Mouse (Mus musculus): ENCODE results near the gene Rtl8b. TPM values are rescaled to one million over a fixed set of nuclear protein-coding genes. Genes with fewer than 3 reads are reported as not detected.
A peak's percentile ranks its signal among the peaks of the same experiment; 100 is the strongest.

Rtl8b gene
- polyA plus RNA-seq (2014; fragmentation: Nextera tagmentation; extraction: Ambion mirVana) = 66.1 and 72.2 TPM in 2 replicates

DNA sequence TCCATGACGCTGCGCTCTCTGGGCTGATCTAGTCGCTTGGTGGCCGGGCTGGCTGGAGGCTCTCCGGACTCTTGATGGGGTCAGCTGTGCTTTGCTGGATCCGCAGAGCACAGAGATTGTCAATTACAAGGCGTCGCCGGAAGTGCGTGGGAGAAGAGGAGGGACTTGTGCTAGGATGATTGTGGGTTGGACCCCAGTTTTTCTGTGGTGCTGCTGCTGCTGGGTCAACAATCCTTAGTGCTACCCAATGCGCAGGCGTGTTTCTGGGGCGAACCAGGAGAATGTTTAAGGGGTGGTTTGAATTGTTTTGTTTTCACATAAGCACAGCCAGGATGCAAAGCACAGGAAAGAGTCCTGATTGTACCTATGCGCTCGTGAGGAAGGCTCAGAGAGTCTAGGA lies at the start of gene Rtl8b:
Gene Rtl8b, minus strand, starts transcription at position 115 of the 400 bp plus-strand sequence.
- ATAC-seq (replicated peaks; ENCODE audit: low FRiP score) = peak; percentile 94

DNA sequence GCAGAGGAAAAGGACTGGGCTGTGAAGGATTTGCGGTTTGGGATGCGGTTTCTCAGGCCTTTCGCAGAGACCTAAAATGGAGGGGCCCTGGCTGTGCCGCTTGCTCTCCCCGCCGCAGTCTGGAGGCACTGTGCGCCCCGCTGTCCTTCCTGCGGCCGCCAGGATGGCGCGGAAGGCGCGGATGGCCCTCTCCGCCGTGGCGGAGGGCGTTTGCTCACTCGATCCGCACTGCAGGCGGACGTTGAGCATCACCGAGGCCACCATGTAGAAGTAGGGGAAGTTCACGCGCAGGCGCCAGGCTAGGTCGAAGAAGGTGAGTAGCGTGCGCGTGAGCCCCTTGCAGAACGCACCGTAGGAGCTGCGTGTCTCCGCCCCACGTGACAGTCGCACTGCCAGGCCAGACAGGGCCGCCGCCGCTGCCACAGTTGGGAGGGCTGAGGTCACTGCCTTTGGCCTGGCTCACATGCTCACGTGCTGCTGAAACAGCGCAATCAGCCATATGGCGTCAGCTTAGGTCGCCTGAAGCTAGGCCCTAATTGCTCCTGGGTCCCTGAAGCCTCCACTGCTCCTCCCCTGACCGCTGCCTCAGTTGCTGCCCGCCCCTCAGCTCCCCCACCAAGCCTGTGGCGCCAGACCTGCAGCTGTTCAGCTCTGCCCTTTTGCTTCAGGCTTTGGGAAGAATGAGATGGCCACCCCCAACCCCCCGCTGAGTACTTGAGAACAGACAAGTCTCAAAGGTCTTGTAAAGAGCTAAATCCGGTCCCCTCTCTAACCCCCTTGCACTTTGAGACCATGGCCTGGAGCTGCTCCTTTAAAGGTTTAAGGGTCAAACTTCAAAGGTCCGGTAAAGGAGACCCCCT lies 46.3 kb upstream of the Rtl8b start:
- no peaks in the 10 kb centered on the region for H3K9me3 ChIP-seq (ENCODE audit: control insufficient read depth, low read length)
- H3K4me2 ChIP-seq (ENCODE audit: low read depth, low read length, severe bottlenecking) = peak overlapping the region; percentile 45
- no peaks in the 10 kb centered on the region for H3K4me1 ChIP-seq (replicated peaks; ENCODE audit: control insufficient read depth, insufficient read depth, low read length)
- H3K9ac ChIP-seq (ENCODE audit: low read length) = peak overlapping the region; percentile 45; the same call in 1 of the 2 replicates
- H3K36me3 ChIP-seq (ENCODE audit: control insufficient read depth, insufficient read depth, low read length) = no peaks in the 10 kb centered on the region
- H3K27me3 ChIP-seq (ENCODE audit: control insufficient read depth, insufficient read depth, low read length) = no peaks in the 10 kb centered on the region
- H3K4me3 ChIP-seq (ENCODE audit: low read depth, low read length) = peak overlapping the region; percentile 21; the same call in 1 of the 2 replicates
- peak; percentile 65 for DNase-seq (ENCODE audit: low spot score)
- peak; percentile 82 for ATAC-seq (replicated peaks; ENCODE audit: low FRiP score)
- H3K27ac ChIP-seq (ENCODE audit: low read depth, low read length) = no peak overlapping the region
- WGBS = 24% methylated on average over 46 of the region's 49 CpGs

More for the DNA sequence above, at the start of gene Rtl8b:
- H3K4me1 ChIP-seq (replicated peaks; ENCODE audit: control insufficient read depth, insufficient read depth, low read length) = no peaks in the 10 kb centered on the region
- H3K27ac ChIP-seq (ENCODE audit: low read depth, low read length) = no peak within 1 kb of the TSS
- 18% methylated on average over 10 of the region's 15 CpGs for WGBS
- no peaks in the 10 kb centered on the region for H3K27me3 ChIP-seq (ENCODE audit: control insufficient read depth, insufficient read depth, low read length)
- no peaks in the 10 kb centered on the region for H3K36me3 ChIP-seq (ENCODE audit: control insufficient read depth, insufficient read depth, low read length)
- H3K9ac ChIP-seq (ENCODE audit: low read length) = peak within 1 kb of the TSS; percentile 29; the same call in 1 of the 2 replicates
- no peaks in the 10 kb centered on the region for H3K9me3 ChIP-seq (ENCODE audit: control insufficient read depth, low read length)
- H3K4me3 ChIP-seq (ENCODE audit: low read depth, low read length) = peak within 1 kb of the TSS; percentile 22; the same call in 1 of the 2 replicates
- H3K4me2 ChIP-seq (ENCODE audit: low read depth, low read length, severe bottlenecking) = peak within 1 kb of the TSS; percentile 31; the same call in 1 of the 2 replicates
- peak; percentile 83 for DNase-seq (ENCODE audit: low spot score)

DNA sequence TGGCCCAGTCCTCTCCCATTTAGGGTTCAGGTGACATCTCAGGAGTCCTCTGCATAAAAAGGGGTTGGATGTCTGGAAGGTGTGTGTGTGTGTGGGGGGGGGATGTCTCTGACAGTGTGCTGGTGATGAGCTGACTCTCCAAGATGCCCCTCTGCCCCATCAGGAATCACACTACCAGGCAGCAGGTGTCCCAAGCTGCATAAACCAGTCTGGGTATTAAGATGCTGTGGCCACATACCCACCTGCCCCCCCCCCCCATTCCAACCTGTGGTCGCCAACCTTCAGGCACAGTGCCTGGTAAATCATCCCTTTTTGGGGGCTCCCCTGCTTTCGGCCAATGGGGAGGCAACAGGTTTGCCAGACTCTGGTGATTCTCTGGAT lies 45.7 kb upstream of the Rtl8b start:
- no peaks in the 10 kb centered on the region for H3K4me1 ChIP-seq (replicated peaks; ENCODE audit: control insufficient read depth, insufficient read depth, low read length)
- ATAC-seq (replicated peaks; ENCODE audit: low FRiP score) (peak; percentile 47), DNase-seq (ENCODE audit: low spot score) (no peak)
- H3K9ac ChIP-seq (ENCODE audit: low read length) = no peak overlapping the region; the same call in 1 of the 2 replicates
- H3K4me3 ChIP-seq (ENCODE audit: low read depth, low read length) = no peak overlapping the region; the same call in 1 of the 2 replicates
- H3K9me3 ChIP-seq (ENCODE audit: control insufficient read depth, low read length) = no peaks in the 10 kb centered on the region
- no peak overlapping the region for H3K27ac ChIP-seq (ENCODE audit: low read depth, low read length)
- peak overlapping the region; percentile 45 for H3K4me2 ChIP-seq (ENCODE audit: low read depth, low read length, severe bottlenecking)
- H3K36me3 ChIP-seq (ENCODE audit: control insufficient read depth, insufficient read depth, low read length) = no peaks in the 10 kb centered on the region
- H3K27me3 ChIP-seq (ENCODE audit: control insufficient read depth, insufficient read depth, low read length) = no peaks in the 10 kb centered on the region
- whole genome bisulfite sequencing = 40% methylated on average over 2 of the region's 2 CpGs

GRCm38 (mm10) chrX:53702673-53703072 lies 32.5 kb upstream of the Rtl8b start:
- DNase-seq (ENCODE audit: low spot score) = no peak
- H3K4me1 ChIP-seq (replicated peaks; ENCODE audit: control insufficient read depth, insufficient read depth, low read length) = no peaks in the 10 kb centered on the region
- 78% methylated on average over 3 of the region's 3 CpGs for WGBS
- no peak overlapping the region for H3K27ac ChIP-seq (ENCODE audit: low read depth, low read length)
- no peaks in the 10 kb centered on the region for H3K36me3 ChIP-seq (ENCODE audit: control insufficient read depth, insufficient read depth, low read length)
- ATAC-seq (replicated peaks; ENCODE audit: low FRiP score) = no peak
- H3K27me3 ChIP-seq (ENCODE audit: control insufficient read depth, insufficient read depth, low read length) = no peaks in the 10 kb centered on the region
- H3K9me3 ChIP-seq (ENCODE audit: control insufficient read depth, low read length) = no peaks in the 10 kb centered on the region
- no peak overlapping the region for H3K9ac ChIP-seq (ENCODE audit: low read length)
- H3K4me3 ChIP-seq (ENCODE audit: low read depth, low read length) = no peak overlapping the region
- H3K4me2 ChIP-seq (ENCODE audit: low read depth, low read length, severe bottlenecking) = no peak overlapping the region

DNA sequence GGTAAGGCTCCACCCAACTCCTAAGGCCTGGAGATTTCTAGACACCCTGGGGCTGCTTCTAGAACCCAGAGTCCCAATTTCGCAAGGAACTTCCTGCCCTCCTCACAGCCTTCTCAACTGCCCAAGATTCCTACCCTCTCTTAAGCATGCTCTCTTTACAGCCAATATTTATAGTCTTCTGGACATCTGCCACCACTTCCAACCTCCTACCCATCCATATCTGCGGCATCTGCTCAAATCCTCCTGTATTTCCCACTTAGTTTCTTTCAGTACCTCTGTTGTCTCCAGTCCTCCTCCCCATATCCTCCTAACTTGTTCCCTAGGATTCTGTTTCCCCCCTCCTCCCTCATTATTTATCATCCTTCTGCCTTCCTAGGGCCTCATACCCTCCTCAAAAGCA lies 29.0 kb upstream of the Rtl8b start:
- WGBS = 100% methylated on average over 2 of the region's 2 CpGs
- Histone ChIP-seq H3K36me3 (ENCODE audit: control insufficient read depth, insufficient read depth, low read length) (no peaks in the 10 kb centered on the region), H3K27ac (ENCODE audit: low read depth, low read length) (no peak overlapping the region), H3K4me2 (ENCODE audit: low read depth, low read length, severe bottlenecking) (no peak overlapping the region), H3K4me3 (ENCODE audit: low read depth, low read length) (no peak overlapping the region), H3K27me3 (ENCODE audit: control insufficient read depth, insufficient read depth, low read length) (no peaks in the 10 kb centered on the region), H3K9me3 (ENCODE audit: control insufficient read depth, low read length) (no peaks in the 10 kb centered on the region), H3K9ac (ENCODE audit: low read length) (no peak overlapping the region), H3K4me1 (replicated peaks; ENCODE audit: control insufficient read depth, insufficient read depth, low read length) (no peaks in the 10 kb centered on the region)
- DNase-seq (ENCODE audit: low spot score) (no peak), ATAC-seq (replicated peaks; ENCODE audit: low FRiP score) (no peak)

- Histone ChIP-seq H3K4me2 (ENCODE audit: low read depth, low read length, severe bottlenecking) (no peak overlapping the region), H3K9me3 (ENCODE audit: control insufficient read depth, low read length) (no peaks in the 10 kb centered on the region), H3K4me1 (replicated peaks; ENCODE audit: control insufficient read depth, insufficient read depth, low read length) (no peaks in the 10 kb centered on the region), H3K36me3 (ENCODE audit: control insufficient read depth, insufficient read depth, low read length) (no peaks in the 10 kb centered on the region), H3K4me3 (ENCODE audit: low read depth, low read length) (no peak overlapping the region), H3K27me3 (ENCODE audit: control insufficient read depth, insufficient read depth, low read length) (no peaks in the 10 kb centered on the region), H3K27ac (ENCODE audit: low read depth, low read length) (no peak overlapping the region), H3K9ac (ENCODE audit: low read length) (no peak overlapping the region)
- 84% methylated on average over 9 of the region's 9 CpGs for WGBS
- no peak for ATAC-seq (replicated peaks; ENCODE audit: low FRiP score)
- no peak for DNase-seq (ENCODE audit: low spot score)
Observed at GRCm38 (mm10) chrX:53694008-53694777, 24.0 kb upstream of the Rtl8b start.

DNA sequence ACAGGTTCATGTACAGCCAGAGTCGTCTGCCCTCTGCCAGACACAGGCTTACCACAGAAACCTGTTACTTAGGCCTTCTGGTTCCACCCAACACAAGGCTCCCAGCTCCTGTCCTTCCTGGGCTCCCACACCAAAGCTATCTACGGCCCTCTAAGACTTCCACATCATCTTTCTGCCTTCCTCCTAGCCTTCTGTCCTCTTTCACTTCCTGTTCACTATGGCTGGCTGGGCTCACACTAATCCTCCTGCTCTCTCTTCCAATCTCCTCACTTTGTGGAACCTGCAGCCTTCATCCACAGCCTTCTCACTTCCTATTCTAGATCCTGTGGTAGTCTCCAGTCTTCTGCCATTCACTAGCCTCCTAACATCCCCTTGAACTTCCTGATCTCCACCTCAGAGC lies 22.9 kb upstream of the Rtl8b start:
- no peak overlapping the region for H3K4me2 ChIP-seq (ENCODE audit: low read depth, low read length, severe bottlenecking)
- H3K9ac ChIP-seq (ENCODE audit: low read length) = no peak overlapping the region
- no peaks in the 10 kb centered on the region for H3K9me3 ChIP-seq (ENCODE audit: control insufficient read depth, low read length)
- no peaks in the 10 kb centered on the region for H3K4me1 ChIP-seq (replicated peaks; ENCODE audit: control insufficient read depth, insufficient read depth, low read length)
- ATAC-seq (replicated peaks; ENCODE audit: low FRiP score) = no peak
- 73% methylated on average over 2 of the region's 2 CpGs for WGBS
- no peak for DNase-seq (ENCODE audit: low spot score)
- no peaks in the 10 kb centered on the region for H3K27me3 ChIP-seq (ENCODE audit: control insufficient read depth, insufficient read depth, low read length)
- H3K4me3 ChIP-seq (ENCODE audit: low read depth, low read length) = no peak overlapping the region
- H3K36me3 ChIP-seq (ENCODE audit: control insufficient read depth, insufficient read depth, low read length) = no peaks in the 10 kb centered on the region
- no peak overlapping the region for H3K27ac ChIP-seq (ENCODE audit: low read depth, low read length)

- WGBS = 64% methylated on average over 2 of the region's 2 CpGs
- Histone ChIP-seq H3K27me3 (ENCODE audit: control insufficient read depth, insufficient read depth, low read length) (no peaks in the 10 kb centered on the region), H3K36me3 (ENCODE audit: control insufficient read depth, insufficient read depth, low read length) (no peaks in the 10 kb centered on the region), H3K9me3 (ENCODE audit: control insufficient read depth, low read length) (no peaks in the 10 kb centered on the region), H3K4me2 (ENCODE audit: low read depth, low read length, severe bottlenecking) (no peak overlapping the region), H3K9ac (ENCODE audit: low read length) (no peak overlapping the region), H3K27ac (ENCODE audit: low read depth, low read length) (no peak overlapping the region), H3K4me3 (ENCODE audit: low read depth, low read length) (no peak overlapping the region), H3K4me1 (replicated peaks; ENCODE audit: control insufficient read depth, insufficient read depth, low read length) (no peaks in the 10 kb centered on the region)
- DNase-seq (ENCODE audit: low spot score) = no peak
- no peak for ATAC-seq (replicated peaks; ENCODE audit: low FRiP score)
Observed at GRCm38 (mm10) chrX:53692065-53692464, 21.9 kb upstream of the Rtl8b start.

Measured in forebrain, embryonic 11.5 days (tissue).